Mouse (Mus musculus) forebrain, embryonic 11.5 days (tissue): ENCODE measurements around the gene Adamts17. TPM values are rescaled to one million over a fixed set of nuclear protein-coding genes. Genes with fewer than 3 reads are reported as not detected.

Source experiments
- ATAC-seq: fragments of 200-750 bp; cut with Nextera tagmentation; replicated peaks from 2 replicates; pipeline ENCODE4 v1.8.0; 2017; ENCODE audit warnings: moderate TSS enrichment; ENCODE audit not compliant: low FRiP score
- DNase-seq: peaks from one replicate; pipeline ENCODE4 v3.0.0-alpha.2; 2017; ENCODE audit warnings: low spot score
- H3K27ac ChIP-seq: fragments of 300-500 bp; sonication (generic); 2 replicates; pipeline ENCODE4 v1.5.1; 2014; ENCODE audit warnings: low read depth, low read length
- H3K27me3 ChIP-seq: fragments of 300-500 bp; sonication (generic); 2 replicates; pipeline ENCODE4 v1.6.1; 2014; ENCODE audit warnings: mild to moderate bottlenecking, low read length, mixed read lengths; ENCODE audit not compliant: control insufficient read depth, insufficient read depth
- H3K36me3 ChIP-seq: fragments of 300-500 bp; sonication (generic); 2 replicates; pipeline ENCODE4 v1.6.1; 2014; ENCODE audit warnings: mild to moderate bottlenecking, low read length, moderate library complexity, mixed read lengths; ENCODE audit not compliant: control insufficient read depth, insufficient read depth
- H3K4me1 ChIP-seq: fragments of 300-500 bp; sonication (generic); replicated peaks from 2 replicates; pipeline ENCODE4 v1.6.1; 2014; ENCODE audit warnings: low read length, mixed read lengths; ENCODE audit not compliant: control insufficient read depth, insufficient read depth
- H3K4me2 ChIP-seq: fragments of 300-500 bp; sonication (generic); 2 replicates; pipeline ENCODE4 v1.6.1; 2014; ENCODE audit warnings: low read depth, mild to moderate bottlenecking, low read length, moderate library complexity, mixed read lengths; ENCODE audit not compliant: severe bottlenecking
- H3K4me3 ChIP-seq: fragments of 300-500 bp; sonication (generic); 2 replicates; pipeline ENCODE4 v1.5.1; 2014; ENCODE audit warnings: low read depth, low read length
- H3K9ac ChIP-seq: fragments of 300-500 bp; sonication (generic); 2 replicates; pipeline ENCODE4 v1.6.1; 2014; ENCODE audit warnings: low read length
- H3K9me3 ChIP-seq: fragments of 300-500 bp; sonication (generic); 2 replicates; pipeline ENCODE4 v1.6.1; 2016; ENCODE audit warnings: low read length, mixed read lengths; ENCODE audit not compliant: control insufficient read depth
- WGBS: fragments of 180-500 bp; shearing (Covaris S2); extraction: QIAGEN DNeasy Blood & Tissue Kit; methylation state at CpG from one replicate; pipeline ENCODE4 v1.1.7; 2014; 5-methylcytosine and 5-hydroxymethylcytosine counted together
- polyA plus RNA-seq: library from polyadenylated mRNA; unstranded; fragments of >200 nt; fragmentation: Nextera tagmentation; extraction: Ambion mirVana; gene quantifications from 2 replicates; pipeline ENCODE4 v1.2.1, GENCODE M21; 2014

Gene Adamts17
- polyA plus RNA-seq, 1 experiment from 2014 or later: 0.72 TPM

DNA sequence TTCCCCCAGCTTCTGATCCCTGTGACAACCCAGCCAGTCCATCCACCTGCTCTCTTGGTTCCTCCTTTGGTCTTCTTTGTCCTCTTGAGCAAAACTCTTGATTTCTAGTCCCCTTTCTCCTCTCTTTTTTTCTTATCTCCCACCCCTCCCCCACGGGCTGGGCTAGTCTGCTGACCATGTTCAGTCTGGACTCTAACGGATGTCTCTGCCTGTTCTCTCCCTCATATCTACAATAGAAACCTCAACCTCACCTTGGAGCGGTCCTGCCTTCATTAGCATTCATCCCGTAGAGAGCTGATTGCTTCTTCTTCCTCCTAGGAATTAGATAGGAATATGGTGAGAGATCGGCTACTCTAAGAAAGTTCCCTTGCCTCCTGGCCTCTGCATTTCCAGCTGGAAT is 8.7 kb upstream of the Adamts17 start:
- Histone ChIP-seq H3K9me3 (no peaks in the 10 kb centered on the region), H3K9ac (no peak overlapping the region), H3K36me3 (no peaks in the 10 kb centered on the region), H3K4me1 (no peaks in the 10 kb centered on the region), H3K27me3 (no peaks in the 10 kb centered on the region), H3K4me3 (no peak overlapping the region), H3K27ac (no peak overlapping the region), H3K4me2 (no peak overlapping the region)
- ATAC-seq (no peak), DNase-seq (no peak)
- WGBS: 82% methylated on average over 5 of the region's 5 CpGs

DNA sequence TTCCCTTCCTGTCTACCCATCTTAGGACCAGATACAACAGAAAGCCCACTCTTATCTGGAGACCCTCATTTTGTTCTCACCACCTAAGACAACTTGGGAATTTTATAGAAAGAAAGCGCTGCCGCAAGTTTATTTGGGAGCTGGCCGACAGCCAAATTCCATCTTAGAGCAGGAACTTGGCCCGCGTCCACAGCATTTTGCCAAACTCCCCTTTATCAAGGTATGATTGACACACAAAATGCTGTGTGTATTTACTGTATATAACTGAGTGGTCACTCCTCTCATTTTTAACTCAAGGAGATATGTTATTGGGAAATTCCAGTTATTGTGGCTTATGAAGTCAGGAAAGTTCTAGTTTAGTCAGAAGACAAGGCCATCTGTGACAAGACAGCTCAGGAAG is 8.2 kb upstream of the Adamts17 start:
- ATAC-seq: no peak
- H3K9ac ChIP-seq: no peak overlapping the region

DNA sequence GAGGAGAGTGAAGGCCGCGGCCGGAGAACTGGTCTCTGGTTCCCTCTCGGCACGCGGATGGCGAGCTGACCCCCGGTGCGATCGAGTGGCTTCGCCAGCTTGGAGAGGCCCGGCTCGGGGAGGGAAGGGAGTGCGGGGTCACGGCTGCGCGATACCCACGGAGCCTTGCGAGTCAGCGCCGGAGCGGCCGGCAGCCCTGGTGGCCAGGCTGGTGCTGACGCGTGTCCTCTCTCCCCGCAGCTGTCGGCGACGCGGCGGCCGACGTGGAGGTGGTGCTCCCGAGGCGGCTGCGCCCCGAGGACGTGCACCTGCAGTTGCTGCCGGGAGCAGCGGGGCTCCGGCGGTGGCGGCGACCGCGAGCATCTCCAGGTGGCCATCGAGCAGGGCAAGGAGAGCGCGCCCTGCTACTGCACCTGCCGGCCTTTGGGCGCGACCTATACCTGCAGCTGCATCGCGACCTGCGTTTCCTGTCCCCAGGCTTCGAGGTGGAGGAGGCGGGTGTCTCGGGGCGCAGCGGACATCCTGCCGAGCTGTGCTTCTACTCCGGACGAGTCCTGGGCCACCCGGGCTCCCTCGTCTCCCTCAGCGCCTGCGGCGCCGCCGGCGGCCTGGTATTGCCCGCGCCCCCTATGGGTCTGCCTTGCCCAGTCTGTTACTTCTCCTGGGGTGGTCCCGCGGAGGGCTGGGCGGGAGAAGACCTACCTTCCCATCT is 629 bp downstream of the Adamts17 start:
- ATAC-seq (peak; percentile 60), DNase-seq (peak; percentile 77)
- peak overlapping the region; percentile 48 for H3K9ac ChIP-seq
- no peaks in the 10 kb centered on the region for H3K36me3 ChIP-seq
- peak overlapping the region; percentile 55 for H3K4me3 ChIP-seq
- H3K27me3 ChIP-seq: peaks cover 11% of the 10 kb centered on the region; the same call in 1 of the 2 replicates
- H3K27ac ChIP-seq: no peak overlapping the region
- no peaks in the 10 kb centered on the region for H3K9me3 ChIP-seq
- peak overlapping the region; percentile 100 for H3K4me2 ChIP-seq
- WGBS: under 1% methylated on average over 67 of the region's 76 CpGs
- H3K4me1 ChIP-seq: peaks cover 4% of the 10 kb centered on the region; the same call in 1 of the 2 replicates

More for the DNA sequence above, 8.2 kb upstream of the Adamts17 start:
- H3K4me2 ChIP-seq: no peak overlapping the region
- 94% methylated on average over 5 of the region's 5 CpGs for WGBS
- H3K36me3 ChIP-seq: no peaks in the 10 kb centered on the region
- H3K27me3 ChIP-seq: no peaks in the 10 kb centered on the region
- no peak overlapping the region for H3K4me3 ChIP-seq
- DNase-seq: no peak
- no peaks in the 10 kb centered on the region for H3K4me1 ChIP-seq
- H3K27ac ChIP-seq: no peak overlapping the region
- H3K9me3 ChIP-seq: no peaks in the 10 kb centered on the region

DNA sequence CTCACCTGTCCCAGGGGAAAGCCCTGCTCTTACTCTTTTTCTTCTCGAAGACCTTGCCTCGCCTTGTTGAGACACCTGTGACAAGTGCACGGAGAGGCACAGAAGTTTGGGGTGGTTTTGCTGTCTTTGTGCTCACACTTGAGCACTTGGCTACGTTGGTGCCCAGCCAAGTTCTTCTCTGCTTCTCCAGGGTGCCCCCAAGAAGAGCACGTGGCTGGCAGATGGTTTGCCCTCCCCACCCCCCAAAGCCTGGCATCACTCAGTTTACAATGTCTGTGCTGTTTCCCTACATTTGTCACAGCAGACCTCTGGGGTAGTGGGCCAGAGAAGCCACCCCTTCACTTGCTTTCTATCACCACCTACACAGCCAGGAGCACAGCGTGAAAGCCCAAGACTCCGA is 1.6 kb downstream of the Adamts17 start:
- no peak overlapping the region for H3K4me2 ChIP-seq
- DNase-seq: no peak

DNA sequence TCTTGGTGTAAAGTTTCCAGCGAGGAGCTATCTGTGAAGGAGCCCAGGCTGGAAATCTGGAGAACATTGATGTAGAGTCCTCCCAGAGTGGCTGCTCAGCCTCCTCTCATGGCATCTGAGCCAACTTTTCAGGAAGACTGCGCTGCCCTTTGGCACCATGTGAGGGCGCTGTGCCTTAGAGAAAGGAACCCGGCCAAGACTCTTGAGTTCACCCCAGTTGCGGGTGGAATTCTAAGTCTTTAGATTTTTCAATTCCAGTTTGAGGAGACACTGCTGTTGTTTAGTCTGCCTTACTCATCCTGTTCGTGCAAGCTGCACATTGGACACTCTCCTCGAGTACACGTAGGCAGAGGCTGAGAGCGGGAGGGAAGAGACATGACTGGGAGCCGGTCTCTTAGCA is 2.5 kb downstream of the Adamts17 start:
- H3K9me3 ChIP-seq: no peaks in the 10 kb centered on the region
- peak; percentile 80 for DNase-seq
- H3K9ac ChIP-seq: no peak overlapping the region
- peaks cover 11% of the 10 kb centered on the region; the same call in 1 of the 2 replicates for H3K27me3 ChIP-seq
- 54% methylated on average over 10 of the region's 10 CpGs for WGBS
- H3K36me3 ChIP-seq: no peaks in the 10 kb centered on the region
- no peak overlapping the region for H3K4me3 ChIP-seq
- H3K27ac ChIP-seq: no peak overlapping the region
- no peak overlapping the region for H3K4me2 ChIP-seq
- no peak for ATAC-seq
- peaks cover 4% of the 10 kb centered on the region; the same call in 1 of the 2 replicates for H3K4me1 ChIP-seq

More for the DNA sequence above, 1.6 kb downstream of the Adamts17 start:
- no peak for ATAC-seq
- WGBS: 84% methylated on average over 7 of the region's 7 CpGs
- H3K27ac ChIP-seq: no peak overlapping the region
- H3K9me3 ChIP-seq: no peaks in the 10 kb centered on the region
- no peak overlapping the region for H3K4me3 ChIP-seq
- H3K4me1 ChIP-seq: peaks cover 4% of the 10 kb centered on the region; the same call in 1 of the 2 replicates
- no peak overlapping the region for H3K9ac ChIP-seq
- peaks cover 11% of the 10 kb centered on the region; the same call in 1 of the 2 replicates for H3K27me3 ChIP-seq
- H3K36me3 ChIP-seq: no peaks in the 10 kb centered on the region

DNA sequence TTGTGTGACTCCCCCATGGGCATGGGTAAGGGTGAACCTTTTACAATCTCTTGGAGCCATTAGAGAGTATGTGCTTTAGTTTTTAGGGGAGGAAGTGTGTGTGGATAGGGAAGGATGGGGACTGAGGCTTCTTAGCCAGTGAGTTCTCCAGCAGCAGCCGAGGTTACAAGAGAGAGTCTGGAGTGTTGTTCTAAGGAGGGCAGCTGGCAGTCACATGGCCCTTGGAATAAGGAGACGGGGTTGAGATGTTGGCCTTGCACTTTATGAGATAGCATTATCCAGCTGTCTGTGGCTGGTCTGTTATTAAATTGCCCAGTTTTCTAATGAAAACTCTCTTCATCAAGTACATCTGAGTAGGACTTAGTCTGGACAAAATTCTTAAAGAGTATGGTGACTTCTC is 4.3 kb downstream of the Adamts17 start:
- Histone ChIP-seq H3K9me3 (no peaks in the 10 kb centered on the region), H3K4me3 (no peak overlapping the region), H3K27ac (no peak overlapping the region), H3K27me3 (peaks cover 11% of the 10 kb centered on the region; the same call in 1 of the 2 replicates), H3K4me2 (no peak overlapping the region), H3K4me1 (peaks cover 4% of the 10 kb centered on the region; the same call in 1 of the 2 replicates), H3K36me3 (no peaks in the 10 kb centered on the region), H3K9ac (no peak overlapping the region)
- 75% methylated on average over 2 of the region's 2 CpGs for WGBS
- ATAC-seq: no peak
- DNase-seq: no peak

DNA sequence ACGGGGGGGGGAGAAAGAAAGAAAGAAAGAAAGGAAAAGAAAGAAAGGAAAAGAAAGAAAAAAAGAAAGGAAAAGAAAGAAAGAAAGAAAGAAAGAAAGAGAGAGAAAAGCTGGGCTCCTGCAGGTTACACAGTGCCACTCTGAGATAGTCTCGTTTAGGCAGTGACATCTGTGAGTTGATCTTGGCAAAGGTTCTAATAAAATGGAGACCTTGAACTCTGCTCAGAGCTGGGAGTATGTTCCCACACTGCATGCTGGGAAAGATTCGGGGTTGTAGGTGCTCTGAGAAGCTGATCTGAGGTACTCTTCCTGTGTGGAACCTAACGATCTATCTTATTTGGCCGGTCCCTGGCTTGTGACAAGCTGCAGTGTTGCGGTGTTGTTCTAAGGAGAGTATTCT is 7.0 kb downstream of the Adamts17 start:
- Histone ChIP-seq H3K4me3 (no peak overlapping the region), H3K9me3 (no peaks in the 10 kb centered on the region), H3K27ac (no peak overlapping the region), H3K27me3 (0 out of 2 replicates have a peak, but pooled peaks cover 2% of the 10 kb centered on the region), H3K4me2 (no peak overlapping the region), H3K36me3 (no peaks in the 10 kb centered on the region), H3K4me1 (no peaks in the 10 kb centered on the region), H3K9ac (no peak overlapping the region)
- DNase-seq: no peak
- WGBS: 75% methylated on average over 6 of the region's 6 CpGs
- no peak for ATAC-seq

DNA sequence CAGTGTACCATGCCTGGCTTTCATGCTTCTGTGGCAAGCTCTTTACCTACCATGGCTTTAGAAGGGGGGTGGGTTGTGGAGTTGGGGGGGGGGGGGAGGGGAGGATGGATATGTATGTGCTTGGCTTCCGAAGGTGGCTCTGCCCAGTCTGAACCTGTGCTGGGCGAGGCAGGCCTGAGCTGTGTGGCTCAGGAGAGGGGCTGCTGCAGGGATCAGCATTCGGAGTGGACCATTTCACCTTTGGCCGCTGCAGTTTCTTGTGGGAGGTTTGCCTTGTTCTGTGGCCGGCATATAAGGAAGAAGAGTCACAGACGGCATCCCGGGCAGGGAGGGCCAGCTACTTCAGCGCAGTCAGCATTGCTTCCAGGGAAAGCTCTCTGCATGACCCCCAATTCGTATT is 7.8 kb downstream of the Adamts17 start:
- Histone ChIP-seq H3K27ac (no peak overlapping the region), H3K9me3 (no peaks in the 10 kb centered on the region), H3K4me1 (no peaks in the 10 kb centered on the region), H3K27me3 (no peaks in the 10 kb centered on the region), H3K36me3 (no peaks in the 10 kb centered on the region), H3K4me3 (no peak overlapping the region), H3K4me2 (no peak overlapping the region), H3K9ac (no peak overlapping the region)
- WGBS: 90% methylated on average over 9 of the region's 9 CpGs
- ATAC-seq (no peak), DNase-seq (no peak)

DNA sequence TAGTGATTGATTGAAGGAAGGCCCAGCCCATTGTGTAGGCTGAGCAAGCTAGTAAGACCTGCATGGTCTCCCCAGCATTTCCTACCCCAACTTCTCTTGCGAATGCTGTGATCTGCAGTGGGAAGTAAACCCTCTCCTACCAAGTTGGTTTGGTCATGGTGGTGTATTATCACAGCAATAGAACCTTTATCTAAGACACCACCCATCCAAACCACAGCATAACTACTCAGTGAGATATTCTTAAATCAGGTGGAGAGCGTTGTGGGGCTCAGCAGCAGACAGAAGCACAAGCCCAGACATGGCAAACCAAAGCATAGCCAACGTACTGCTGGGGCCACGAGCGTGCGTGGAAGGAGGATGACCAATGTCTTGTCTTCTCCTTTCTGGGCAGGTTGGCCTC is 9.8 kb downstream of the Adamts17 start:
- no peak for ATAC-seq
- Histone ChIP-seq H3K4me2 (no peak overlapping the region), H3K36me3 (no peaks in the 10 kb centered on the region), H3K27ac (no peak overlapping the region), H3K9ac (no peak overlapping the region), H3K4me1 (no peaks in the 10 kb centered on the region), H3K27me3 (no peaks in the 10 kb centered on the region), H3K9me3 (no peaks in the 10 kb centered on the region), H3K4me3 (no peak overlapping the region)
- WGBS: 88% methylated on average over 6 of the region's 6 CpGs
- no peak for DNase-seq
